Mouse (Mus musculus): ENCODE measurements at regions not wholly inside any gene's neighbourhood (a gene's known extent, or its start where the extent isn't known, plus 50 kb on each side); places are given as distances from the start of the nearest gene placed in this dataset.

GRCm38 (mm10) chr9:12692329-12692728, 553.3 kb downstream of the Jrkl start:
- Histone ChIP-seq H3K36me3 (ENCODE audit: control insufficient read depth, insufficient read depth, low read length) (no peaks in the 10 kb centered on the region), H3K4me3 (ENCODE audit: low read depth, low read length) (no peak overlapping the region), H3K27ac (replicated peaks) (no peak overlapping the region), H3K9me3 (ENCODE audit: control insufficient read depth, low read length) (no peaks in the 10 kb centered on the region), H3K27me3 (ENCODE audit: control insufficient read depth, insufficient read depth, low read length) (no peaks in the 10 kb centered on the region), H3K4me1 (replicated peaks; ENCODE audit: control insufficient read depth, insufficient read depth) (no peaks in the 10 kb centered on the region), H3K9ac (ENCODE audit: low read length) (no peak overlapping the region), H3K4me2 (replicated peaks; ENCODE audit: low read depth) (no peak overlapping the region)
- DNase-seq (ENCODE audit: low spot score) (peak; percentile 15), ATAC-seq (ENCODE audit: low FRiP score, low TSS enrichment) (no peak)
- WGBS = 51% methylated on average over 4 of the region's 4 CpGs
- TF ChIP-seq EP300 (optimal IDR thresholded peaks at IDR 0.05) (no peak), CTCF (IDR thresholded peaks at IDR 0.05; ENCODE audit: low read depth) (peak; percentile 63)

GRCm38 (mm10) chr9:12690948-12691279, 554.7 kb downstream of the Jrkl start:
- Histone ChIP-seq H3K27me3 (ENCODE audit: control insufficient read depth, insufficient read depth, low read length) (no peaks in the 10 kb centered on the region), H3K4me1 (replicated peaks; ENCODE audit: control insufficient read depth, insufficient read depth) (no peaks in the 10 kb centered on the region), H3K4me3 (ENCODE audit: low read depth, low read length) (no peak overlapping the region), H3K4me2 (replicated peaks; ENCODE audit: low read depth) (no peak overlapping the region), H3K9ac (ENCODE audit: low read length) (no peak overlapping the region), H3K36me3 (ENCODE audit: control insufficient read depth, insufficient read depth, low read length) (no peaks in the 10 kb centered on the region), H3K9me3 (ENCODE audit: control insufficient read depth, low read length) (no peaks in the 10 kb centered on the region), H3K27ac (replicated peaks) (no peak overlapping the region)
- DNase-seq (ENCODE audit: low spot score) (no peak), ATAC-seq (ENCODE audit: low FRiP score, low TSS enrichment) (no peak)
- WGBS = 35% methylated on average over 1 of the region's 1 CpGs
- no peak for TF ChIP-seq EP300 (optimal IDR thresholded peaks at IDR 0.05)
- TF ChIP-seq CTCF (IDR thresholded peaks at IDR 0.05; ENCODE audit: low read depth) = no peak

- TF ChIP-seq EP300 (optimal IDR thresholded peaks at IDR 0.05) (no peak), CTCF (IDR thresholded peaks at IDR 0.05; ENCODE audit: low read depth) (no peak)
- Histone ChIP-seq H3K4me2 (replicated peaks; ENCODE audit: low read depth) (no peak overlapping the region), H3K9me3 (ENCODE audit: control insufficient read depth, low read length) (no peaks in the 10 kb centered on the region), H3K4me1 (replicated peaks; ENCODE audit: control insufficient read depth, insufficient read depth) (no peaks in the 10 kb centered on the region), H3K36me3 (ENCODE audit: control insufficient read depth, insufficient read depth, low read length) (no peaks in the 10 kb centered on the region), H3K4me3 (ENCODE audit: low read depth, low read length) (no peak overlapping the region), H3K27ac (replicated peaks) (no peak overlapping the region), H3K9ac (ENCODE audit: low read length) (no peak overlapping the region), H3K27me3 (ENCODE audit: control insufficient read depth, insufficient read depth, low read length) (no peaks in the 10 kb centered on the region)
- no peak for ATAC-seq (ENCODE audit: low FRiP score, low TSS enrichment)
- no peak for DNase-seq (ENCODE audit: low spot score)
- WGBS = 69% methylated on average over 5 of the region's 5 CpGs
Measured at GRCm38 (mm10) chr9:12690182-12690947, 555.3 kb downstream of the Jrkl start.

Data from stomach, postnatal 0 days (tissue).